Mouse (Mus musculus): ENCODE data around the gene Comp.

GRCm38 (mm10) chr8:70342007-70342406 is 31.4 kb upstream of the Comp start:
- no peak for TF ChIP-seq ZC3H11A (IDR thresholded peaks at IDR 0.05; ENCODE audit: borderline replicate concordance, low read depth, low read length)
- no peak for TF ChIP-seq MAFK (IDR thresholded peaks at IDR 0.05; ENCODE audit: insufficient read depth, low read depth, low read length)
- TF ChIP-seq CHD2 (IDR thresholded peaks at IDR 0.05; ENCODE audit: low read depth, low read length): no peak
- TF ChIP-seq ZNF384 (IDR thresholded peaks at IDR 0.05; ENCODE audit: low read depth, low read length): no peak
